Mouse (Mus musculus) heart, postnatal 10 days (tissue): ENCODE data around the gene Cryzl2. TPM values are rescaled to one million over a fixed set of nuclear protein-coding genes. Genes with fewer than 3 reads are reported as not detected.

ENCODE experiments used
- DNase-seq, 2 experiments: peaks; one replicate each; pipeline ENCODE4 v3.0.0; 2021
- intact Hi-C: fragments of 180-260 bp; cut with DNase I; formaldehyde crosslinking; loops from one replicate; pipeline ENCODE4 v1.15.1; 2025
- total RNA-seq, 2 experiments: library from RNA; stranded (reverse); gene quantifications; 2 replicates each; pipeline ENCODE4 v1.2.3; 2021

The Cryzl2 gene
- total RNA-seq, 2 experiments from 2014 or later = 15.4 to 17.4 TPM

DNA sequence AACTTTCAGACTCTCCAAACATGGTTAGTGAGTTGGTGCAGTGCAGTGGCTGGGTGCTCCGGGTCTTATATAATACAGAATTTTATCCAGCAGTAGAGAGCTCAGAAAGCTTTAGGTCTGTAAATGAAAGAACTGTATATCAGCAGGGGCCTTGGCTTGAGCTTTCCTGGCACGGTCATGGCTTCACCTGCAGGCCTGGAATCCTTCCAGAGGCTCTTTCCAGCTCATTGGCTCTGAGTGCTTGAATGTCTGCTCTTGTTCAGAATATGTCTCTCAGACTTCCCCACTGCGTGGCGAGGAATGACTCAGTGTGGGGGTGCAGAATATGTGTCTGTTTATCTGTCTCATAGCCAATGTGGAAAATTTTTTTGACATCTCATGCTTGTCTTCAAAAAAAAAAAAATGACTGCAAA is 59.7 kb downstream of the Cryzl2 start:
- intact Hi-C loops = no loop called here

DNA sequence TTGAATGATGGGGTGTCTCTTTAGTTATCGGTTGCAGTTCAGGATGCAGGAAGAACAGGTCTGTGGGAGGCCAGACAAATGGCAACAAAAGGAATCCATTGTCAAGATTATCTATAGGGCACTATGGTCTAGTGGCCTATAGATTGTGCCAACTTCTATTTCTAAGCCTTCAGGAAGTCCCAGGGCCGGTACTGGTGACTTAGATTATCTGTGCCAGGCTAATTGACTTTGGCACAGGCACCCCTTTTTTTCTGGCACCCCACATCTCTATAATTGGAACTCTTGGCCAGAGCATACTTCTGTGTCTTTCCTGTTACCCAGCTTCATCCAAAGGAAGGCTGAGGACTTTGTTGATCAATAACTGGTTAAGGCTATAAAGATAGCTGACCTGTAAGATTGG is 61.0 kb downstream of the Cryzl2 start:
- no peak for DNase-seq
- intact Hi-C loops = no loop called here

More for the DNA sequence above, 59.7 kb downstream of the Cryzl2 start:
- DNase-seq = peak; percentile 41 to 57

DNA sequence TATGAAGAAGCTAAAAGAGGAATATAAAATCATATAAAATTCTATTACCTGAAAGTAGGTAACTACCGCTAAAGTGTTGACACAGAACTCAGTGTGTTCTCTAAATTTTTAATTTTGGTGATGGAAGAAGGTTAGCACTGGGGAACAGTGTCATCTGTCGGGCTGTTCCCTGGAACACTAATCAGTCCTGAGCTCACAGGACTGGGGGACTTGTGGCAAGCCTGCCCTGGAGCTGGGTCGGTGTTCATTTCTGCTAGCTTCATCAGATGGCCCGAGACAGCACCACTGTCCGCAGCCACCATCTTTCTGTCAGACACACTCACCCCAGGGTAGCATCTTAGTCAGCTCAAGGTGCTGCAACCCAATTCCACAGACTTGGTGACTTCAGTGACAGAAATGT is 63.9 kb downstream of the Cryzl2 start:
- no peak for DNase-seq
- intact Hi-C loops = no loop called here

DNA sequence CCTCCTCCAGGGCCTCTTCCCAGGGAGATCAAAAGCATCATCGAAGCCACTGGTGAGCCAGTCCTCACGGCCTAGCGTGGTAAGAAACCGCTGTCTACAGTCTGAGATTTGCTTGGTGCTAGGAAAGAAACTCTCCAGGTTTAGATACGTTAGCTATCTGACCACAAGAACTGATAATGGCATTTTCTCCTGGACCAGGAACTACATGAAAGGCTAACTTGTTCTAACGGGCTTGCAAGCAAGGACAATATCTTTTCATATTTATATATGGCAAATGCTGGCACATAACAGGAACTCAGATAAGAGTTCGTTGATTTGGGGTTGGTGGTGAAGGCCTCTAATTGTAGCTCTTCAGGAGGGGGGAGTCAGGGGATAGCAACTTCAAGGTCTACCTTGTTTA is 66.4 kb downstream of the Cryzl2 start:
- DNase-seq = no peak
- intact Hi-C loops = no loop called here

DNA sequence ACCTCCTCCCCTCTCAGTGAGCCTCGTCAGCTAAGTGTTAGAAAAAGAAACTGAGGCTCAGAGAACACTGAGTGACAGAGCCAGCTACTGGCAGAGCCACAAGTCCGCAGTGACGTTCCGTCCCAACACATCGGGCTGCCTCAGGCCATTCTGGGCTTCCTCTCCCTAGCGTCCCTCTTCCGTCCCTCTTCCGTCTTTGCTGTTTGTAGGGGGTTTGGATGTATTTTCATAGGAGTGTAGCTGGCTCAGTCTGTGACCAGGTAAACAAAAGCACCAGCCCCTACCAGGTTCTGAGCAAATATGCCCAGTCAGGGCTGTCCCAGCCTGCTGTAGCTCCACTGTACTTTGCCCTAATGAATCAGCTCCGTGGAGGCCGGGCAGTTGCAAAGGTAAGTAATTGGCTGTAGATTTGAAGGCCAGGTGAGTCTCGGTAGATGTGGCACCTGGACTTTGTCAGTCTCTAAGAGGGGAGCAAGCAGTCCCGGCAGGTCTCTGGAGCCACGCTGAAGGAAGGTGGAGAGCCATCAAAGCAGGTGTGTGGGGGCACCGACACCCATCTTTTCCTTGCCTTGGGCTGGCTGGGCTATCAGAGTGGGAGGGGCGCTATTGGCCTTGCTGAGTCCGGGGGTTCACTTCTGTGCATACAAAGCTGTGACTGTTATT is 67.4 kb downstream of the Cryzl2 start:
- intact Hi-C loops = no loop called here
- DNase-seq = no peak

DNA sequence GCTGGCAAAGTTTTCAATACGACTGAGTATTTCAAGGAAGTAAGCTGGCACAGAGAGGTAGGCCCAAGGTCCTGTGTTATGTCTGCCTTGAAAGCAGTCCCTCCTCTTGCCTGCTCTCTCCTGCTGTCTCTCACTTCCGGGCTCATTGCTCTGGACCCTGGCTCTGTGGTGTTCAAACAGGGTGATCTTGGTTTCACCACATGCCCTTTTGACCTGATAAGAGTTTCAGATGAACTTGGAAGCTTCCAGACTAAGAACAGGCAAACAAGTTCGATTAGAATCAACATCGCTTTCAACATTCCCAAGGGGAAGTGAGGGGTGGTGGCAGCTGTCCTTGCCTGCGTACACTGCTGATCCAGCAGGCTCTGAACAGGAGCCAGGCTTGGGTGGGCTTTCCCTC is 68.2 kb downstream of the Cryzl2 start:
- intact Hi-C loops = no loop called here
- DNase-seq = no peak

DNA sequence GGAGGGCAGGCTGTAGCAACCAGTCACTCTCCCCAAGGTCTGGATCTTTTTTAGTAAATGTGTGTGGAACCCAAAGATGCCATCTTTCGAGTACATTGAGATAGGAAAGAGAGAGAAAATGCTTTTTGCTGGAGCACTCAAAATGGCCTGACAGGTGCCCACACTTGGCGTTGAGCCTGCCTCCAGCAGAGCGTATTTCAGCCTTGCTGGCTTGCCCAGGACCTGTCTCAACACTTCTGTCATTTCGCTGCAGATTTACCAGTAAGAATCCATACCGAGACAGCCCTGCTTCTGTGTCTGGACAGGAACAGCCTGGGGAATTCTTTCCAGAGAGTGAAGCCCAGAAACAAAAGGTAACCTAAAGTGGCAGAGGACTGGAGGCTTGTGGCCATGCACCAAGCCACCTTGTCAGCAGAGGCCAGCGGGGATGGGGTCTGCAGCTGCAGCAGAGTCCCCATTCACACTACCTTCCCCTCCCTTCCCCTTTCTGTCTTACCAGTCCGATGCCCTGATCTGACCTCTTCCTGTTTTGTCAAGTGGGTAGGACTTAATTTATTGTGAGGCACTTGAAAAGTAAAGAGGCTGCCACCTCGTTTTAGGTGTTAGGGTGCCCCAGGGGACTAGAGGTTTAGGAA is 74.6 kb downstream of the Cryzl2 start:
- intact Hi-C loops = loop anchor here (10.0 kb wide), 2 partner anchors 388 to 618 kb away; no protein-coding TSS in a partner anchor
- no peak for DNase-seq

DNA sequence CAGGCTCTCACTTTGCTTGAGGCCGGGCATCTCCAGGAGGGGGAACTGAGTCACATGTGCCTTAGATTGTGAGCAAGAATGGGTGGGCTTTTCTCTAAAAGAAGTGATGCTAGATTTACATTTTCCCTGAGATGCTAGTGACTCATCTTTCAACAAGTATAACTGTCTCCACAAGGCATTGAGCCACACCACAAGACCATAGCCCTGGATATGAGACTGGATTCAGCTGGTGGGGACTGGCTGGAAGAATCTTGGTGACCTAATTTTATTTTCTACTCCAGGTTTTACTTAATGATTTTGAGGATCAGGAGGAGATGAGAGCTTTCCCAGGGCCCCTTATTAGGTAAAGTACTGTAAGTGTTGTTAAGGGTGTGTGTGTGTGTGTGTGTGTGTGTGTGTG is 77.2 kb downstream of the Cryzl2 start:
- DNase-seq = no peak
- intact Hi-C loops = loop anchor here (1.0 to 10.0 kb wide), 4 partner anchors 75 to 621 kb away; no protein-coding TSS in a partner anchor

DNA sequence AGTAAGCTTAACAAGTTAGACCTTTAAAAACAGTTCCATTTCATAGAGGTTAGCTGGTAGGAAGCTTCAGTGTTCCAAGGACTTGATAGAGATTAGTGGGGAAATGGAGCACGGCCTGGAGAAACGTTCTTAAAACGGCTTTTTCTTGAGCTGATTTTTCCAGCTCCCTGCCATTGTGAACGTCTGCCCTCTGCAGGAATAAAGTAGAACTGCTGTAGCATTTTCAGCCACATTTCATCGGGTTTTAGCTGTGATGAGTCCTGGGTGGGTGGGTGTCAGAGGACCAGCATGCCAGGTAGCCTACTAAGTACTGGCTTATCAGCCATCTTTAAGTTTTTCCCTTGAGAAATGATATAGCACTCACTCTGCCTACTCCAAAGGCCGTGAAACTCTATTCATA is 78.1 kb downstream of the Cryzl2 start:
- intact Hi-C loops = loop anchor here (2.0 to 10.0 kb wide), 4 partner anchors 238 to 622 kb away; no protein-coding TSS in a partner anchor

DNA sequence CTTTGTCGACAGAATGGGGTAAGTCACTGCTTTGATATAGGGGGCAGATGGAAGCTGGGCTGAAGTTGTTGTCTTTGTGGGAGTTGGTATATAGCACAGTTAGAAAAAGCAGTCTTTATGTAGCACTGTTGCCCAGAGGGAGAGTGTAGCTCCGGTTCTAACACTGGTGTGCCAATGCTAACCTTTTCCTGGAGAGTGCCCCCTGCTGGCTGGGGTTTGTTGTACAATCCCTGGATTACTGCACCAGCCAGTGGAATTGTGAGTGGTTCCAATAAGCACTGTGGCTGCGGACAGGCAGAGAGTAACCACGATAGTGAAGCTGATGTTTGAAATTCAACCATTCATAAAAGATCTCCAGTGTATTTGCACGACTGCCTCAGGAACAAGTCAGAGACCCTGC is 79.3 kb downstream of the Cryzl2 start:
- peak in 1 of 2 experiments; percentile 41 for DNase-seq
- intact Hi-C loops = loop anchor here (2.0 to 10.0 kb wide), 4 partner anchors 239 to 623 kb away; no protein-coding TSS in a partner anchor

More for the DNA sequence above, 78.1 kb downstream of the Cryzl2 start:
- peak; percentile 42 to 71 for DNase-seq

Other genes starting within 250 kb of the Cryzl2 start
- gene Rasal2, start 46.0 kb upstream of the Cryzl2 start, total RNA-seq = 10 to 100 TPM; 33.3 to 34.2 TPM
- gene Sec16b, start 48.2 kb downstream of the Cryzl2 start, total RNA-seq = 1 to 10 TPM; 1.9 to 2.1 TPM